10 mouse cellular contexts compared by ENCODE assay signal in the genomic region with DNA sequence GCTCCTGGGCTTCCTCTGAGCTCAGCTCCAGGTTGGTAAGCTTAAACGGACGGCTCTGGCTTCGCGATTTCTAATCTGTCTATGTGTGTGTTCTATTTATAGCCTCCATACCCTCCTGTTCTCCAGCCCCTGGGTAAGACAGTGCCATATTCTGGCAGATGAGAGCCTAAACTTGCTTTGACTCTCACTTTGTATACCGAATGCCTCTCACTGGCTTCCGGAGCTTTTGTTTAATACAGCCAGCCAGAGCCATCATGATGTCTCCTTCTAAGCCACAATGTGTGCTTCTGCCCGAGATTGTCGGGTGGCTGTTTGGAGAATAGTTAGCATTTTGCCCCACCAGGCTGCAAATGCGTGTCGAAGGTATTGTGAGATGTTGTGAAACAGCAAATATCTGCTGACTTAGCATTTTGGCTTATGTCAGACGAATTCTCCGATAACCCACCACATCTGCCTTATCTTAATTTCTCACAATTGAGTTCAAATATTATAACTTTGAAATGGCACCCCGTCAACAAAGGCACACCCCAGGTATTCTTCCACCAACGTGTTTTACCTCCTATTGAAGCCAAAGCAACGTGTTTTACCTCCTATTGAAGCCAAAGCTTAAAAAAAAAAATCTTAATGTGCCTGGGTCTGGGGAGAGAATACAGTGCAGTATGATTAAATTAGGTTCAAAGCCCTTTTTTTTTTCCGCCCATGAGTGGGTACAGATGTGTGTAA.
DNase-seq lines count a peak whose midpoint lies in the region; ATAC-seq and TF ChIP-seq lines count a peak whose summit lies in the region.
"Had no signal": no experiment of that assay in that cellular context is flagged by ENCODE, and none has a peak within 500 bp of the region (broad histone marks: within the 10 kb centered on the region; RNA-seq: fewer than 3 reads in every experiment).

No protein-coding gene starts in this region.

- H3K4me2 ChIP-seq in heart, embryonic 15.5 days: peak overlapping the region; percentile 80
- H3K4me2 ChIP-seq: liver, embryonic 15.5 days had no signal

- no peaks in the 10 kb centered on the region for H3K9me3 ChIP-seq in heart, embryonic 15.5 days (replicated peaks)
- H3K9me3 ChIP-seq: G1E; liver, embryonic 15.5 days had no signal

- no peak for DNase-seq in heart, adult 11 months
- DNase-seq in c-Kit-positive CD71-negative TER-119-negative erythroid progenitor cells, embryonic 14.5 days (ENCODE audit: low read depth): peak; percentile 1
- DNase-seq in frontal cortex, postnatal 25 days (ENCODE audit: low spot score in 2 of 2): peak; percentile 21 to 28
- DNase-seq in left cerebral cortex, postnatal 36 days (ENCODE audit: low spot score in 2 of 2): peak; percentile 48 to 55
- DNase-seq in thymus, adult 18-20 months: no peak
- DNase-seq in T-cell, adult 2 months (ENCODE audit: low spot score): no peak

- peaks cover 13% of the 10 kb centered on the region for H3K4me1 ChIP-seq in heart, embryonic 15.5 days (replicated peaks)
- peaks cover 6% of the 10 kb centered on the region for H3K4me1 ChIP-seq in olfactory bulb, adult 2 months (ENCODE audit: control insufficient read depth, insufficient read depth, low read length)
- H3K4me1 ChIP-seq: liver, embryonic 15.5 days had no signal

- no peak overlapping the region for H3K27ac ChIP-seq in heart, embryonic 15.5 days
- H3K27ac ChIP-seq in olfactory bulb, adult 2 months (ENCODE audit: insufficient read depth, low read depth, low read length): peak overlapping the region; percentile 27
- H3K27ac ChIP-seq: liver, embryonic 15.5 days had no signal

- H3K36me3 ChIP-seq in heart, embryonic 15.5 days: no peaks in the 10 kb centered on the region
- H3K36me3 ChIP-seq: G1E; liver, embryonic 15.5 days had no signal

- H3K9ac ChIP-seq in heart, embryonic 15.5 days: 0 out of 2 replicates have a peak overlapping the region, but pooled peaks have one; percentile 19
- H3K9ac ChIP-seq: liver, embryonic 15.5 days had no signal

- H3K4me3 ChIP-seq in heart, embryonic 15.5 days: peak overlapping the region; percentile 38
- peak overlapping the region; percentile 44 for H3K4me3 ChIP-seq in olfactory bulb, adult 2 months (ENCODE audit: insufficient read depth, low read depth, low read length)
- H3K4me3 ChIP-seq: liver, embryonic 15.5 days had no signal

- no peaks in the 10 kb centered on the region for H3K27me3 ChIP-seq in heart, embryonic 15.5 days

- WGBS in heart, embryonic 15.5 days: 6% methylated on average over 16 of the region's 16 CpGs
- under 1% methylated on average over 16 of the region's 16 CpGs for whole genome bisulfite sequencing in olfactory bulb, adult 2 months

- intact Hi-C loops in left cerebral cortex, postnatal 36 days (cut with DNase I): loop anchor here (2.0 to 10.0 kb wide), 2 partner anchors 161 to 393 kb away; no protein-coding TSS in a partner anchor

- TF ChIP-seq POLR2A in olfactory bulb, adult 2 months (IDR thresholded peaks at IDR 0.05; ENCODE audit: insufficient read depth, low read depth, low read length): no peak

- TF ChIP-seq CTCF in olfactory bulb, adult 2 months (IDR thresholded peaks at IDR 0.05; ENCODE audit: insufficient read depth, low read depth, low read length): no peak

- no peak for ATAC-seq in heart, embryonic 15.5 days (replicated peaks; ENCODE audit: insufficient number of reproducible peaks, insufficient read depth, low FRiP score, low read depth)

Comparison
In these comparisons a context has a peak if more than half of its experiments do, and no peak if none do; other contexts are left out.
1. DNase-seq: peak in c-Kit-positive CD71-negative TER-119-negative erythroid progenitor cells, embryonic 14.5 days (single experiment), frontal cortex, postnatal 25 days (2 of 2) and left cerebral cortex, postnatal 36 days (2 of 2); none in heart, adult 11 months (single experiment), thymus, adult 18-20 months (0 of 2) and T-cell, adult 2 months (single experiment).